Mouse (Mus musculus): ENCODE measurements around the gene Ppfibp2. TPM values are rescaled to one million over a fixed set of nuclear protein-coding genes. Genes with fewer than 3 reads are reported as not detected.

The Ppfibp2 gene
- polyA plus RNA-seq, 1 experiment, result 12.8 TPM

DNA sequence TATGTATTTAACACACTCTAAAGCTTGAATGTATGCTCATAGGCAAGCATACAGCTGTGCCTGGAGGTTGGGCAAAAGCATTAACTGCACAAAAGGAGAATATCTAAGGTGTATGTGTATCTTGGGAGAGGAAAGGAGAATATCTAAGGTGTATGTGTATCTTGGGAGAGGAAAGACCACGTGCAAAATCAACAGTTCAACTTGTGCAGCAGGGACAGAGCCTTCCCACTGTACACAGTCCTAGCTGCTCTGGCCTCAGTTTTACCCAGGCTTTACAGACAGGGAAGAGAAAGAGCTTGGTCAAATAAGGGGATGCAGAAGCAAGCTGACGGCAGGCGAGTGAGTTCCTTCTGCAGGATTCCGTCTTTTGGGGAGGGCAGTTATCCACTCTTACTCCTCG, 119.1 kb downstream of the Ppfibp2 start:
- Histone ChIP-seq H3K36me3 (ENCODE audit: control insufficient read depth, insufficient read depth, low read length) (no peaks in the 10 kb centered on the region), H3K4me3 (ENCODE audit: insufficient read depth, low read depth, low read length) (no peak overlapping the region), H3K27ac (ENCODE audit: insufficient read depth, low read depth, low read length) (no peak overlapping the region), H3K4me1 (ENCODE audit: control insufficient read depth, insufficient read depth, low read length) (no peaks in the 10 kb centered on the region), H3K27me3 (replicated peaks; ENCODE audit: control insufficient read depth, insufficient read depth, low read length) (no peaks in the 10 kb centered on the region)
- no peak for DNase-seq
- 83% methylated on average over 5 of the region's 5 CpGs for whole genome bisulfite sequencing
- TF ChIP-seq CTCF (conservative IDR thresholded peaks at IDR 0.05; ENCODE audit: insufficient read depth, insufficient read length, low read depth, low read length), result no peak
- TF ChIP-seq POLR2A (IDR thresholded peaks at IDR 0.05; ENCODE audit: low read depth, low read length), result no peak

GRCm38 (mm10) chr7:107720771-107721170, 125.8 kb downstream of the Ppfibp2 start:
- Histone ChIP-seq H3K4me3 (ENCODE audit: insufficient read depth, low read depth, low read length) (no peak overlapping the region), H3K27me3 (replicated peaks; ENCODE audit: control insufficient read depth, insufficient read depth, low read length) (no peaks in the 10 kb centered on the region), H3K36me3 (ENCODE audit: control insufficient read depth, insufficient read depth, low read length) (no peaks in the 10 kb centered on the region; the same call in 1 of the 2 replicates), H3K4me1 (ENCODE audit: control insufficient read depth, insufficient read depth, low read length) (no peaks in the 10 kb centered on the region), H3K27ac (ENCODE audit: insufficient read depth, low read depth, low read length) (no peak overlapping the region)
- 90% methylated on average over 1 of the region's 1 CpGs for WGBS
- no peak for DNase-seq
- TF ChIP-seq CTCF (conservative IDR thresholded peaks at IDR 0.05; ENCODE audit: insufficient read depth, insufficient read length, low read depth, low read length) (no peak), POLR2A (IDR thresholded peaks at IDR 0.05; ENCODE audit: low read depth, low read length) (no peak)

DNA sequence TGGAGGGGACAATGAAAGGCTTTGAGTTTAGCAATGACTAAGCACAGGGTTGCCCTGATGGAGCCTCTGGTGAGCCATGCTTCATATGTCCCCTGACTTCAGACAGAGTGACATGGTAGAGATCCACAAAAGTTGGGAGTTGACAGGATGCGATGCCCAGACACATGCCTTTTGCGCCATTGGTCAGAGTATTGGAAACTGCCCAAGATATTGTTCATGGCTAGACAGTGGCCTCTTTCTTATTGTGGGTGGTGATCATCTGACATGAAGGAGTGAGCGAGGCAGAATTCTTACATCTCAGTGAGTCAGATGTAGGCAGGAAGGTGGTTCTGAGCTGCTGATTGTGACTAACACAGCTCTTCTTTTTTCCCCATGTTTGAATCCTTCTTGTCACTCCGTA, 127.5 kb downstream of the Ppfibp2 start:
- Histone ChIP-seq H3K36me3 (ENCODE audit: control insufficient read depth, insufficient read depth, low read length) (no peaks in the 10 kb centered on the region; the same call in 1 of the 2 replicates), H3K4me1 (ENCODE audit: control insufficient read depth, insufficient read depth, low read length) (no peaks in the 10 kb centered on the region), H3K27ac (ENCODE audit: insufficient read depth, low read depth, low read length) (no peak overlapping the region), H3K27me3 (replicated peaks; ENCODE audit: control insufficient read depth, insufficient read depth, low read length) (no peaks in the 10 kb centered on the region), H3K4me3 (ENCODE audit: insufficient read depth, low read depth, low read length) (no peak overlapping the region)
- 92% methylated on average over 4 of the region's 4 CpGs for WGBS
- TF ChIP-seq POLR2A (IDR thresholded peaks at IDR 0.05; ENCODE audit: low read depth, low read length) (no peak), CTCF (conservative IDR thresholded peaks at IDR 0.05; ENCODE audit: insufficient read depth, insufficient read length, low read depth, low read length) (no peak)
- DNase-seq, result no peak

GRCm38 (mm10) chr7:107727538-107727937, 132.5 kb downstream of the Ppfibp2 start:
- Histone ChIP-seq H3K36me3 (ENCODE audit: control insufficient read depth, insufficient read depth, low read length) (no peaks in the 10 kb centered on the region; the same call in 1 of the 2 replicates), H3K27ac (ENCODE audit: insufficient read depth, low read depth, low read length) (no peak overlapping the region), H3K4me3 (ENCODE audit: insufficient read depth, low read depth, low read length) (no peak overlapping the region), H3K4me1 (ENCODE audit: control insufficient read depth, insufficient read depth, low read length) (no peaks in the 10 kb centered on the region), H3K27me3 (replicated peaks; ENCODE audit: control insufficient read depth, insufficient read depth, low read length) (no peaks in the 10 kb centered on the region)
- peak; percentile 27 for DNase-seq
- WGBS, result 34% methylated on average over 3 of the region's 3 CpGs
- TF ChIP-seq CTCF (conservative IDR thresholded peaks at IDR 0.05; ENCODE audit: insufficient read depth, insufficient read length, low read depth, low read length), result no peak
- no peak for TF ChIP-seq POLR2A (IDR thresholded peaks at IDR 0.05; ENCODE audit: low read depth, low read length)

- no peak overlapping the region for H3K27ac ChIP-seq (ENCODE audit: insufficient read depth, low read depth, low read length)
- H3K4me1 ChIP-seq (ENCODE audit: control insufficient read depth, insufficient read depth, low read length), result no peaks in the 10 kb centered on the region
- no peaks in the 10 kb centered on the region for H3K27me3 ChIP-seq (replicated peaks; ENCODE audit: control insufficient read depth, insufficient read depth, low read length)
- no peak for DNase-seq
- no peak for TF ChIP-seq POLR2A (IDR thresholded peaks at IDR 0.05; ENCODE audit: low read depth, low read length)
- TF ChIP-seq CTCF (conservative IDR thresholded peaks at IDR 0.05; ENCODE audit: insufficient read depth, insufficient read length, low read depth, low read length), result no peak
- H3K36me3 ChIP-seq (ENCODE audit: control insufficient read depth, insufficient read depth, low read length), result no peaks in the 10 kb centered on the region
- no peak overlapping the region for H3K4me3 ChIP-seq (ENCODE audit: insufficient read depth, low read depth, low read length)
- 80% methylated on average over 10 of the region's 10 CpGs for WGBS
Observed at GRCm38 (mm10) chr7:107730587-107730986, 135.6 kb downstream of the Ppfibp2 start.

- WGBS, result 72% methylated on average over 2 of the region's 2 CpGs
- no peaks in the 10 kb centered on the region; the same call in 1 of the 2 replicates for H3K36me3 ChIP-seq (ENCODE audit: control insufficient read depth, insufficient read depth, low read length)
- DNase-seq, result no peak
- H3K4me1 ChIP-seq (ENCODE audit: control insufficient read depth, insufficient read depth, low read length), result no peaks in the 10 kb centered on the region
- TF ChIP-seq POLR2A (IDR thresholded peaks at IDR 0.05; ENCODE audit: low read depth, low read length) (no peak), CTCF (conservative IDR thresholded peaks at IDR 0.05; ENCODE audit: insufficient read depth, insufficient read length, low read depth, low read length) (no peak)
- H3K27me3 ChIP-seq (replicated peaks; ENCODE audit: control insufficient read depth, insufficient read depth, low read length), result no peaks in the 10 kb centered on the region
- no peak overlapping the region for H3K4me3 ChIP-seq (ENCODE audit: insufficient read depth, low read depth, low read length)
- H3K27ac ChIP-seq (ENCODE audit: insufficient read depth, low read depth, low read length), result no peak overlapping the region
Observed at GRCm38 (mm10) chr7:107733162-107733561, 138.2 kb downstream of the Ppfibp2 start.

GRCm38 (mm10) chr7:107738726-107739125, 143.7 kb downstream of the Ppfibp2 start:
- 38% methylated on average over 2 of the region's 2 CpGs for WGBS
- TF ChIP-seq CTCF (conservative IDR thresholded peaks at IDR 0.05; ENCODE audit: insufficient read depth, insufficient read length, low read depth, low read length) (no peak), POLR2A (IDR thresholded peaks at IDR 0.05; ENCODE audit: low read depth, low read length) (no peak)
- H3K27me3 ChIP-seq (replicated peaks; ENCODE audit: control insufficient read depth, insufficient read depth, low read length), result no peaks in the 10 kb centered on the region
- no peaks in the 10 kb centered on the region for H3K4me1 ChIP-seq (ENCODE audit: control insufficient read depth, insufficient read depth, low read length)
- DNase-seq, result peak; percentile 20
- H3K4me3 ChIP-seq (ENCODE audit: insufficient read depth, low read depth, low read length), result no peak overlapping the region
- H3K27ac ChIP-seq (ENCODE audit: insufficient read depth, low read depth, low read length), result no peak overlapping the region
- no peaks in the 10 kb centered on the region; the same call in none of the 2 replicates for H3K36me3 ChIP-seq (ENCODE audit: control insufficient read depth, insufficient read depth, low read length)
